Mouse (Mus musculus) adrenal gland, postnatal 14 days (tissue): ENCODE measurements around the gene Efhd2. TPM values are rescaled to one million over a fixed set of nuclear protein-coding genes. Genes with fewer than 3 reads are reported as not detected.

Experiments used
- DNase-seq: peaks from one replicate; pipeline ENCODE4 v3.0.0; 2021; ENCODE audit warnings: mixed read lengths
- long read RNA-seq, 2 experiments: library from polyadenylated mRNA; stranded (forward); transcript quantifications; one replicate each; pipeline ENCODE4 v2.0.0; 2021
- total RNA-seq: library from RNA; stranded (reverse); gene quantifications from 2 replicates; pipeline ENCODE4 v1.2.3, GENCODE M21; 2021

The Efhd2 gene
- 21.4 and 28.2 TPM in 2 replicates for total RNA-seq
- long read RNA-seq, experiment 1, transcript Efhd2-201 (4 exons, 2,381 nt): major isoform, 80 of 83 reads
- long read RNA-seq, experiment 1, partial matches to known transcripts: 2 of 83 reads
- long read RNA-seq, experiment 1, other reads (novel, unspliced or antisense): 1 of 83 reads
- long read RNA-seq, experiment 2, transcript Efhd2-201 (4 exons, 2,381 nt): major isoform, 36 of 48 reads
- long read RNA-seq, experiment 2, partial matches to known transcripts: 2 of 48 reads
- long read RNA-seq, experiment 2, other reads (novel, unspliced or antisense): 10 of 48 reads

DNA sequence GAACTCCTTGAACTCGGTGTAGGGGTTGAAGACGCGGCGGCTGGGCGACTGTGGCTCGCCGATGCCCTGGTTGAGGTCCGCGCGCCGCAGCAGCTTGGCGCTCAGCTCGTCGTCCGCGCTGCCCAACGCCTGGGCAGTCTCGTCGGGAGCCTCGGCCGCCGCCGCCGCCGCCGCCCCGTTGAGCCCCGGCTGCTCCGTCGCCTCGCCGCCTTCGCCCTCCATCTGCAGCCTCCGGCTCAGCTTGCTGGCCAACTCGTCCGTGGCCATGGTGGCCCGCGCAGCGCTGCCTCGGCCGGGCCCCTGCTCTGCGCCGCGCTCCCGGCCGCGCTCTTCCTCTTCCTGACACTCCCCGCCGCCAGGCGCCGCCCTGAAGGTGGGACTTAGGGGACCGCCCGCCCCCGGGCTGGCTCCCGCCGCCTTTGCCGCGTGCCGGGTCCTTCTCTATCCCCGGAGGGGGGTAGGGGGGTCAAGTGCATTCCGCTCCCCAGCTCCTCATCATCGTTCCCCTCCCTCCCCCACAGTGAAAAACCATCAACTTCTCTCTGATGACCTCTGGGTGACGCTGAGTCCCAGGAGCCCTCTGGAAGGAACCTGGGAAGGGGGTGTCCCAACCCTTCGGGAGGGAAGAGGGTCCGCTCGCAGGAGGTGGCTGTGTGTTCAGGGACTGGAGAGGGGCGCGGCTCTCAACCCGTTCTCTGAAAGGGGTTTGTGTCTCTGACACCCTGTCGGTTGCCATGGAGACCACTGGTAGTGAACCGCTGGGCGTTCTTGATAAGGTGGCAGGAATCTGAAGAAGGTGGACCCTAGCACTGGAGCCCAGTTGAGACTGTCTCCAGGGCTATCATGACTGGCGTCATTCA lies at the start of gene Efhd2:
TSS of gene Efhd2 (minus strand) at position 320 of the 860 bp plus-strand sequence.
- peak; percentile 91 for DNase-seq

- no peak for DNase-seq
Measured at GRCm38 (mm10) chr4:141923961-141924360, 49.2 kb upstream of the Efhd2 start.

DNA sequence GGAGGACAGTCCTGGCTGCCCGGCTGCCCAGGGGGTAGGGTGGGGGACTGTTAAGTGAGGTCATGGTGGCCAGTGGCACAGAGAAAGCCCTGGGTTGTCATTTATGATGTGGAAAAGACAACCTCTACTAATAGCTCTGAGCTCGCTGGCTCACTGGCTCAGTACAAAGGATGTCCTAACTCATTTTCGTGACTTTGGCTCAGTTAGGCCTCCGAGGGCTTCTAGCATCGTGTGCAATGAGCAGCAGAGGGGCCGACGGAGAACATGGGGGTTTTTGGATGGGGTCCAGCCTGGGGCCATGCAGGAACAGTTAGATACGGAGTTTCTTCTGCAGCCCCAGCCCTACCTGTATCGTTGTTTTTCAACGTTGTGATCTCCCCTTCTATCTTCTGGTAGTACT lies 45.7 kb upstream of the Efhd2 start:
- DNase-seq: no peak

DNA sequence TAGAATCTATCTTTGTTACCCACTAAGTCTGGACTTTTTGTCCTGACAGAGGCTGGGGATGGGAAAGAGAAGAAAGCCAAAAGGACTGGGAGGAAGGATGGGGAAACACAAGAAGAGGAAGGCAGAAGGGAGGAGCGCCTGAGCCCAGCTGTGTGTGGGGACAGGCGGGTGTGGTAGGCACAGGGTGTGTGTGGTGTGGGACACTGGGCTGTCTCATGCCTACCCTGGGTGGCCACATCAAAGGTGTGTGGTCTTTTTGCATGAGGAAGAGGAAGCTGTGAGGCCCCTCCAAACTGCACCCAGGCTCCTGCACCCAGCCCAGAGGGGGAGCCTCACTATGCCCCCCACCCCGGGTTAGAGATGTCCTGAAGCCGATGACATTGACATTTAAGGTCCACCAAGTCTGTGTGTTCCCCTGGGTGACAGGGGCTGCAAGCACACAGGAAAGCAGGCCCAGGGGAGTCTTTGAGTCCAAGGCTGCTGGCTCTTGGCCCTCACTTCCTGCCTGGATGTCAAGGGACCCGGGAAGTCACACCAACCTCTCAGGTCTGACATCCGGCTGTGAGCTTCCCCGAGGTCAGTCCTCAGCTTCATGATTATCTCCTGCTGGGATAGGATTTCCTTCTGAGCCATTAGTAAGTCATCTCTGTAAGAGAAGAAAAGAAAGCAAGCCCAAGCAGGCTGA lies 43.2 kb upstream of the Efhd2 start:
- no peak for DNase-seq

- peak; percentile 66 for DNase-seq
Measured at GRCm38 (mm10) chr4:141914040-141914439, 39.3 kb upstream of the Efhd2 start.

- peak; percentile 21 for DNase-seq
Measured at GRCm38 (mm10) chr4:141913201-141913993, 38.7 kb upstream of the Efhd2 start.

- no peak for DNase-seq
Measured at GRCm38 (mm10) chr4:141904710-141905109, 30.0 kb upstream of the Efhd2 start.

DNA sequence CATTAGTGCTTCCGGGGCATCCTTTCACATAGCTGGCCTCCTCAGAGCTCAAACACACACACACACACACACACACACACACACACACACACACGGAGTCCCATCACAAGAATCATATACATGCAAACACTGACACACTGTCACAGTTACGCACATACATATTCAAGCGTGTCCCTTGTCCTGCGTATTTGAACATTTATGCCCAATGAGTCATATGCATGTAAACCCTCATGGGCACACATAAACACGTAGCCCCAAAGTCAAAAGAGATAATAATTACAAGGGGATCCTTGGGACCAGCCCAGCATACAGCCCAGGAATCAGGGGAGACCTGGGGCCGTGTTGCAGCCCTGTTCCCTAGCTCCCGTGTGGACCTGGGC lies 27.7 kb upstream of the Efhd2 start:
- DNase-seq: no peak

DNA sequence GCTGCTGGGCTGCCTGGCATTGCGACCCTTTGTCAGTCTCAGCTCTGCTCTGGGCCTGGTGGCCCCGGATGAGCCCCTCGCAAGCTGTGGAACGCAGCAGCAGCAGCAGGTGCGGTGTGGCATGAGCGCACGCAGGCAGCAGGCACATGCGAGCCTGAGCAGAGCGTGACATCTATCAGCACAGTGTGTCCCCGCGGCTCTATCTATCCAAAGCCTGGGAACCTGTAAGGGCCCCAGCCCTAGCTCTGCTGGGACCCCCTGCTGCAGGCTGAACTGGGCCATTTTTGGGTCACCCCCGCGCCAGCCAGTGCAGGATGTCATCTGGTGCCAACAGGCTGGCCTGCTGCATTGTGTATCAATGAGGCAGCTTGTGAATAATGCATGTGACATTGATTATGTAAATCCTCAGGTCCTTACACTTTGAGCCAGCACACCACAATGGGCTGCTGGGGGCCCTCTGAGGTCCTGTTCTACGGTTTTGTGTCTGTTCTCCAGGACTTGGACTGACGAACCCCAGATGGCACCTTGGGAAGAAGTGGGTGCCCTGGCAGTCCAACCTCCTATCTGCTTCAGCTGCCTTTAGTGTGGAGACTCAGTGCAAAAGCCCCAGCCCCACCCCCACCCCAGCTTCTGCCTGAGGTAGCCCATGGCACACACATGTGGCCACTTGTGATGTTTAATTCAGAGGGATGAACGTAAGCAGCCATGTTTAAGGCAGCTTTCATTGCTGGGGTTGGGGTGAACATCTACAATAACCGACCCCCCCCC lies 27.2 kb upstream of the Efhd2 start:
- no peak for DNase-seq

- DNase-seq: no peak
Measured at GRCm38 (mm10) chr4:141900421-141900820, 25.7 kb upstream of the Efhd2 start.

DNA sequence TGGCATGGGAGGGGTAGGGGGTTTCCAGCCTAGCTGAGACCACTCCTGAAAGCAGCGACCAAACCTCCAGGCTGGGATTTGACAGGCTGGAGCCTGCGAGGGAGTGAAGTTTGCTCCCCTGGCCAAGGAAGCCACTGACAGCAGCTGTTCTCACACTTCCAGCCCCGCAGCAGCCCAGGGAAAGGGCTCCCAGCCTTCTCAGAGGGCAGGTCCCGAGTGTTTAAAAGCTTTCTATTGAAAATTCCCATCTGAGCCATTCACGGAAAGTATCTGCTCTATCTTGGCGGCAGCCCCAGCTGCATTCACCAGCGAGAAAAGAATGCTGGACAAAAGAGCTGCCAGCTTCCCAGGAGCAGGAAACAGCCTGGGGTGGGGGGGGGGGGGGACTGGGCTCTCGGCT lies 25.2 kb upstream of the Efhd2 start:
- DNase-seq: no peak

- DNase-seq: no peak
Measured at GRCm38 (mm10) chr4:141898905-141899304, 24.2 kb upstream of the Efhd2 start.

GRCm38 (mm10) chr4:141897838-141898237 lies 23.1 kb upstream of the Efhd2 start:
- no peak for DNase-seq

GRCm38 (mm10) chr4:141897225-141897624 lies 22.5 kb upstream of the Efhd2 start:
- DNase-seq: no peak

- no peak for DNase-seq
Measured at GRCm38 (mm10) chr4:141895772-141896171, 21.1 kb upstream of the Efhd2 start.

- DNase-seq: no peak
Measured at GRCm38 (mm10) chr4:141893157-141893784, 18.6 kb upstream of the Efhd2 start.

- no peak for DNase-seq
Measured at GRCm38 (mm10) chr4:141886385-141886968, 11.8 kb upstream of the Efhd2 start.

DNA sequence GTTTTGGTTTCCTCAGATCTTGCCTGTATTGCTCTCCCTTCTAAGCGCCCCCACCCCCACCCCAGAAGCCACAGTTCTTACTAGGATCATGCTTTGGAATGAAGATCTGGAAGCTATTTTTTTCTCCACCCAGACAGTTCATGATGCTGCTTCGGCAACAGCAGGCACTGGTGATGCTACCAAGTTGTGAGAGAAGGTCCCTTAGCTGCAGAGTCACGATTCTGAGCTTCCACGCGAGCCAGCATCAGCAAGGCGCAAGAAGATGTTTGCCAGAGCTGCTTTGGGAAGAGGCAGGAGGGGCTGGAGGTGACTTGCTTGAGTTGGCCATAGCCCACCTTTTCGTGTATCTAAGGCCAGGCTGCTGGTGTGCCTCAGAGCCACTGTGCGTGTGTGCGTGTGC lies 10.7 kb upstream of the Efhd2 start:
- DNase-seq: no peak

- DNase-seq: no peak
Measured at GRCm38 (mm10) chr4:141882858-141883257, 8.1 kb upstream of the Efhd2 start.

- DNase-seq: no peak
Measured at GRCm38 (mm10) chr4:141881950-141882349, 7.2 kb upstream of the Efhd2 start.
